ENCODE assay signal across 15 mouse cellular contexts in genomic region chr2:32736306-32736829, GRCm38 (mm10). TPM values are rescaled to one million over a fixed set of nuclear protein-coding genes. Genes with fewer than 3 reads are reported as not detected.
DNase-seq lines count a peak whose midpoint lies in the region; ATAC-seq and TF ChIP-seq lines count a peak whose summit lies in the region.
"Had no signal": no experiment of that assay in that cellular context is flagged by ENCODE, and none has a peak within 500 bp of the region (broad histone marks: within the 10 kb centered on the region; RNA-seq: fewer than 3 reads in every experiment).

No protein-coding gene starts in this region.

- TF ChIP-seq CTCF in heart, postnatal 0 days (IDR thresholded peaks at IDR 0.05; ENCODE audit: low read depth), result no peak

- 0 out of 2 replicates have a peak overlapping the region, but pooled peaks have one; percentile 16 for H3K27ac ChIP-seq in forebrain, embryonic 10.5 days
- H3K27ac ChIP-seq in forebrain, embryonic 12.5 days, result no peak overlapping the region
- peak overlapping the region; percentile 87 for H3K27ac ChIP-seq in heart, postnatal 0 days (ENCODE audit: low read depth)
- H3K27ac ChIP-seq in lung, embryonic 15.5 days, result 0 out of 2 replicates have a peak overlapping the region, but pooled peaks have one; percentile 69
- peak overlapping the region; percentile 73 for H3K27ac ChIP-seq in macrophage
- H3K27ac ChIP-seq: left cerebral cortex, adult 2 months; limb, embryonic 15.5 days had no signal

- peaks cover 17% of the 10 kb centered on the region; the same call in 1 of the 2 replicates for H3K79me2 ChIP-seq in macrophage (ENCODE audit: inconsistent target)

- intact Hi-C loops in heart, postnatal 36 days (cut with DNase I), result no loop called here

- H3K9me3 ChIP-seq in forebrain, embryonic 10.5 days, result no peaks in the 10 kb centered on the region
- no peaks in the 10 kb centered on the region for H3K9me3 ChIP-seq in forebrain, embryonic 12.5 days
- no peaks in the 10 kb centered on the region for H3K9me3 ChIP-seq in heart, postnatal 0 days (replicated peaks; ENCODE audit: control insufficient read depth, low read length)
- H3K9me3 ChIP-seq in lung, embryonic 15.5 days, result no peaks in the 10 kb centered on the region
- H3K9me3 ChIP-seq: limb, embryonic 15.5 days had no signal

- no peak for ATAC-seq in forebrain, embryonic 12.5 days (ENCODE audit: low FRiP score)
- no peak for ATAC-seq in heart, postnatal 0 days (ENCODE audit: insufficient read depth, low read depth)
- ATAC-seq in lung, embryonic 15.5 days (ENCODE audit: borderline replicate concordance, extremely low read depth, low FRiP score, low TSS enrichment), result no peak

- WGBS in forebrain, embryonic 10.5 days, result 53% methylated on average over 3 of the region's 3 CpGs
- 62% methylated on average over 3 of the region's 3 CpGs for WGBS in forebrain, embryonic 12.5 days
- 39% methylated on average over 3 of the region's 3 CpGs for WGBS in heart, postnatal 0 days
- WGBS in lung, embryonic 15.5 days, result 38% methylated on average over 3 of the region's 3 CpGs
- WGBS in macrophage (ENCODE audit: missing documents), result 73% methylated on average over 3 of the region's 3 CpGs

- peaks cover 3% of the 10 kb centered on the region; the same call in 1 of the 2 replicates for H3K36me3 ChIP-seq in forebrain, embryonic 10.5 days (replicated peaks)
- H3K36me3 ChIP-seq in forebrain, embryonic 12.5 days (replicated peaks), result no peaks in the 10 kb centered on the region
- no peaks in the 10 kb centered on the region; the same call in 1 of the 2 replicates for H3K36me3 ChIP-seq in heart, postnatal 0 days (replicated peaks; ENCODE audit: control insufficient read depth, insufficient read depth, low read length)
- no peaks in the 10 kb centered on the region for H3K36me3 ChIP-seq in lung, embryonic 15.5 days
- no peaks in the 10 kb centered on the region for H3K36me3 ChIP-seq in macrophage (ENCODE audit: inconsistent target)
- H3K36me3 ChIP-seq: limb, embryonic 15.5 days had no signal

- no peak for DNase-seq in forebrain, embryonic 10.5 days (ENCODE audit: extremely low spot score, low spot score)
- no peak for DNase-seq in heart, postnatal 0 days (ENCODE audit: low spot score)
- no peak for DNase-seq in heart, postnatal 36 days
- no peak for DNase-seq in lung, postnatal 25 days (ENCODE audit: low spot score)
- DNase-seq in gastrocnemius, adult 8-10 months (ENCODE audit: low spot score in 2 of 2), result no peak
- DNase-seq: cerebellum, adult 8-10 months; kidney, adult 11 months; lung, postnatal 36 days; right cerebral cortex, adult 18-20 months had no signal

- TF ChIP-seq EP300 in heart, postnatal 0 days (IDR thresholded peaks at IDR 0.05; ENCODE audit: low read depth), result no peak

- no peak overlapping the region for H3K4me2 ChIP-seq in forebrain, embryonic 12.5 days
- no peak overlapping the region for H3K4me2 ChIP-seq in heart, postnatal 0 days (ENCODE audit: low read depth, low read length)
- no peak overlapping the region for H3K4me2 ChIP-seq in lung, embryonic 15.5 days
- H3K4me2 ChIP-seq: limb, embryonic 15.5 days had no signal

- H3K4me1 ChIP-seq in forebrain, embryonic 10.5 days, result peaks cover 61% of the 10 kb centered on the region
- H3K4me1 ChIP-seq in forebrain, embryonic 12.5 days, result peaks cover 15% of the 10 kb centered on the region
- peaks cover 5% of the 10 kb centered on the region for H3K4me1 ChIP-seq in heart, postnatal 0 days (ENCODE audit: control insufficient read depth, insufficient read depth)
- H3K4me1 ChIP-seq in lung, embryonic 15.5 days, result peaks cover 31% of the 10 kb centered on the region

- no peak overlapping the region for H3K9ac ChIP-seq in forebrain, embryonic 12.5 days
- no peak overlapping the region for H3K9ac ChIP-seq in heart, postnatal 0 days (replicated peaks; ENCODE audit: low read depth, low read length)
- no peak overlapping the region for H3K9ac ChIP-seq in lung, embryonic 15.5 days
- H3K9ac ChIP-seq: limb, embryonic 15.5 days had no signal

- H3K27me3 ChIP-seq in forebrain, embryonic 10.5 days (ENCODE audit: poor library complexity, severe bottlenecking), result peaks cover 26% of the 10 kb centered on the region
- H3K27me3 ChIP-seq in forebrain, embryonic 12.5 days, result peaks cover 25% of the 10 kb centered on the region
- H3K27me3 ChIP-seq in heart, postnatal 0 days (ENCODE audit: control insufficient read depth, insufficient read depth, low read length), result peaks cover 5% of the 10 kb centered on the region
- H3K27me3 ChIP-seq in lung, embryonic 15.5 days, result peaks cover 14% of the 10 kb centered on the region

- no peak overlapping the region for H3K4me3 ChIP-seq in forebrain, embryonic 10.5 days
- no peak overlapping the region for H3K4me3 ChIP-seq in forebrain, embryonic 12.5 days (replicated peaks)
- no peak overlapping the region for H3K4me3 ChIP-seq in heart, postnatal 0 days (ENCODE audit: low read depth, low read length)
- no peak overlapping the region for H3K4me3 ChIP-seq in lung, embryonic 15.5 days
- no peak overlapping the region for H3K4me3 ChIP-seq in macrophage (ENCODE audit: inconsistent target)
- H3K4me3 ChIP-seq: left cerebral cortex, adult 2 months; limb, embryonic 15.5 days had no signal

RNA-seq across cellular contexts. Expression of gene 6330409D20Rik, which starts 4.4 kb away (rescaled TPM):
- polyA plus RNA-seq in forebrain, embryonic 10.5 days (2016; fragmentation: Nextera tagmentation; extraction: Ambion mirVana), result 0.69 and 1.2 TPM in 2 replicates
- 1.9 and 2.1 TPM in 2 replicates for polyA plus RNA-seq in forebrain, embryonic 12.5 days (2016; fragmentation: Nextera tagmentation; extraction: Ambion mirVana)
- total RNA-seq in heart, postnatal 0 days (2014; rRNA removed; ENCODE audit: low replicate concordance), result not detected in 2 replicates
- polyA plus RNA-seq in heart, postnatal 0 days (2015; fragmentation: Nextera tagmentation; extraction: Ambion mirVana), result 0.15 TPM in 1 of 2 replicates, not detected in the other
- not detected for total RNA-seq in heart, postnatal 36 days (2021)
- 0.24 and 0.25 TPM in 2 replicates for polyA plus RNA-seq in lung, embryonic 15.5 days (2015; fragmentation: Nextera tagmentation; extraction: Ambion mirVana)
- not detected for total RNA-seq in macrophage (2018; cell fraction: chromatin; rRNA removed)
- not detected for total RNA-seq in macrophage (2018; cell fraction: cytosol; rRNA removed)
- total RNA-seq in macrophage (2018; cell fraction: nucleus; rRNA removed), result not detected
- polyA plus RNA-seq in macrophage (2018), result not detected in 3 replicates
- not detected for total RNA-seq in gastrocnemius, adult 8-10 months (2022)
- total RNA-seq: granulocyte monocyte progenitor cell, adult 5-6 weeks had no signal
- polyA plus RNA-seq: limb, embryonic 15.5 days had no signal

RNA-seq across cellular contexts. Expression of gene Sh2d3c, which starts 15.5 kb away (rescaled TPM):
- 28.6 and 30.2 TPM in 2 replicates for polyA plus RNA-seq in forebrain, embryonic 10.5 days (2016; fragmentation: Nextera tagmentation; extraction: Ambion mirVana)
- polyA plus RNA-seq in forebrain, embryonic 12.5 days (2016; fragmentation: Nextera tagmentation; extraction: Ambion mirVana), result 30.1 and 35.1 TPM in 2 replicates
- 17.0 and 26.2 TPM in 2 replicates for total RNA-seq in heart, postnatal 0 days (2014; rRNA removed; ENCODE audit: low replicate concordance)
- polyA plus RNA-seq in heart, postnatal 0 days (2015; fragmentation: Nextera tagmentation; extraction: Ambion mirVana), result 22.9 and 24.2 TPM in 2 replicates
- 10 to 100 TPM; 26.8 to 28.1 TPM for total RNA-seq in heart, postnatal 36 days (2021)
- polyA plus RNA-seq in lung, embryonic 15.5 days (2015; fragmentation: Nextera tagmentation; extraction: Ambion mirVana), result 40.5 and 41.4 TPM in 2 replicates
- total RNA-seq in macrophage (2018; cell fraction: chromatin; rRNA removed), result 100 to 1,000 TPM in 4 of 26 experiments, 10 to 100 TPM in 22; 12.3 to 119 (median 36.5) TPM
- 10 to 100 TPM in 9 of 26 experiments, 1 to 10 TPM in 17; 1.3 to 21.4 (median 5.9) TPM for total RNA-seq in macrophage (2018; cell fraction: cytosol; rRNA removed)
- 10 to 100 TPM in 23 of 26 experiments, 1 to 10 TPM in 3; 4.8 to 46.5 (median 17.6) TPM for total RNA-seq in macrophage (2018; cell fraction: nucleus; rRNA removed)
- polyA plus RNA-seq in macrophage (2018), result 9.3 to 12.5 TPM (median 9.9 TPM) in 3 replicates
- total RNA-seq in gastrocnemius, adult 8-10 months (2022), result 1 to 10 TPM; 3.3 to 6.6 (median 6.1) TPM

RNA-seq across cellular contexts. Expression of gene Tor2a, which starts 20.7 kb away (rescaled TPM):
- 54.0 and 54.9 TPM in 2 replicates for polyA plus RNA-seq in forebrain, embryonic 10.5 days (2016; fragmentation: Nextera tagmentation; extraction: Ambion mirVana)
- 53.3 and 57.0 TPM in 2 replicates for polyA plus RNA-seq in forebrain, embryonic 12.5 days (2016; fragmentation: Nextera tagmentation; extraction: Ambion mirVana)
- 34.6 and 65.3 TPM in 2 replicates for total RNA-seq in heart, postnatal 0 days (2014; rRNA removed; ENCODE audit: low replicate concordance)
- polyA plus RNA-seq in heart, postnatal 0 days (2015; fragmentation: Nextera tagmentation; extraction: Ambion mirVana), result 27.5 and 28.5 TPM in 2 replicates
- total RNA-seq in heart, postnatal 36 days (2021), result 1 to 10 TPM; 6.8 to 9.6 TPM
- polyA plus RNA-seq in lung, embryonic 15.5 days (2015; fragmentation: Nextera tagmentation; extraction: Ambion mirVana), result 63.9 and 65.6 TPM in 2 replicates
- 10 to 100 TPM in 14 of 26 experiments, 1 to 10 TPM in 12; 3.3 to 28.6 (median 11.1) TPM for total RNA-seq in macrophage (2018; cell fraction: chromatin; rRNA removed)
- total RNA-seq in macrophage (2018; cell fraction: cytosol; rRNA removed), result 10 to 100 TPM; 25.3 to 48.3 (median 33.9) TPM
- total RNA-seq in macrophage (2018; cell fraction: nucleus; rRNA removed), result 10 to 100 TPM in 25 of 26 experiments, 1 to 10 TPM in 1; 9.5 to 41.5 (median 20.7) TPM
- polyA plus RNA-seq in macrophage (2018), result 19.2 to 50.7 TPM (median 39.7 TPM) in 3 replicates
- total RNA-seq in gastrocnemius, adult 8-10 months (2022), result 1 to 10 TPM; 4.3 to 5.1 (median 4.6) TPM

RNA-seq across cellular contexts. Expression of gene Cdk9, which starts 23.5 kb away (rescaled TPM):
- 135 and 139 TPM in 2 replicates for polyA plus RNA-seq in forebrain, embryonic 10.5 days (2016; fragmentation: Nextera tagmentation; extraction: Ambion mirVana)
- polyA plus RNA-seq in forebrain, embryonic 12.5 days (2016; fragmentation: Nextera tagmentation; extraction: Ambion mirVana), result 105 and 110 TPM in 2 replicates
- 42.4 and 58.4 TPM in 2 replicates for total RNA-seq in heart, postnatal 0 days (2014; rRNA removed; ENCODE audit: low replicate concordance)
- polyA plus RNA-seq in heart, postnatal 0 days (2015; fragmentation: Nextera tagmentation; extraction: Ambion mirVana), result 33.1 and 35.5 TPM in 2 replicates
- total RNA-seq in heart, postnatal 36 days (2021), result 10 to 100 TPM; 24.6 to 26.6 TPM
- polyA plus RNA-seq in lung, embryonic 15.5 days (2015; fragmentation: Nextera tagmentation; extraction: Ambion mirVana), result 89.6 and 98.7 TPM in 2 replicates
- total RNA-seq in macrophage (2018; cell fraction: chromatin; rRNA removed), result 100 to 1,000 TPM; 323 to 569 (median 405) TPM
- 100 to 1,000 TPM in 9 of 26 experiments, 10 to 100 TPM in 17; 69.8 to 132 (median 93.0) TPM for total RNA-seq in macrophage (2018; cell fraction: cytosol; rRNA removed)
- 100 to 1,000 TPM; 186 to 465 (median 294) TPM for total RNA-seq in macrophage (2018; cell fraction: nucleus; rRNA removed)
- 99.2 to 144 TPM (median 121 TPM) in 3 replicates for polyA plus RNA-seq in macrophage (2018)
- total RNA-seq in gastrocnemius, adult 8-10 months (2022), result 10 to 100 TPM; 17.0 to 22.2 (median 20.8) TPM

RNA-seq across cellular contexts. Expression of gene Fpgs, which starts 32.4 kb away (rescaled TPM):
- 27.4 and 29.5 TPM in 2 replicates for polyA plus RNA-seq in forebrain, embryonic 10.5 days (2016; fragmentation: Nextera tagmentation; extraction: Ambion mirVana)
- 16.4 and 19.6 TPM in 2 replicates for polyA plus RNA-seq in forebrain, embryonic 12.5 days (2016; fragmentation: Nextera tagmentation; extraction: Ambion mirVana)
- total RNA-seq in heart, postnatal 0 days (2014; rRNA removed; ENCODE audit: low replicate concordance), result 13.6 and 14.5 TPM in 2 replicates
- polyA plus RNA-seq in heart, postnatal 0 days (2015; fragmentation: Nextera tagmentation; extraction: Ambion mirVana), result 8.5 and 10.9 TPM in 2 replicates
- total RNA-seq in heart, postnatal 36 days (2021), result 1 to 10 TPM; 5.0 to 6.6 TPM
- 27.9 and 28.6 TPM in 2 replicates for polyA plus RNA-seq in lung, embryonic 15.5 days (2015; fragmentation: Nextera tagmentation; extraction: Ambion mirVana)
- total RNA-seq in macrophage (2018; cell fraction: chromatin; rRNA removed), result 10 to 100 TPM in 17 of 26 experiments, 1 to 10 TPM in 9; 2.6 to 40.2 (median 13.5) TPM
- total RNA-seq in macrophage (2018; cell fraction: cytosol; rRNA removed), result 1 to 10 TPM; 1.3 to 5.0 (median 2.8) TPM
- total RNA-seq in macrophage (2018; cell fraction: nucleus; rRNA removed), result 10 to 100 TPM in 5 of 26 experiments, 1 to 10 TPM in 21; 1.8 to 30.5 (median 5.1) TPM
- 2.8 to 10.3 TPM (median 3.5 TPM) in 3 replicates for polyA plus RNA-seq in macrophage (2018)
- total RNA-seq in gastrocnemius, adult 8-10 months (2022), result 1 to 10 TPM; 4.2 to 5.8 (median 4.7) TPM
